Mouse (Mus musculus): ENCODE measurements around the gene Vmn1r192.
"Not testable (repeated sequence)": the region's sequence is repeated elsewhere in the genome, so short reads cannot be mapped to it uniquely, and the experiment has no call there.

Vmn1r192 gene

DNA sequence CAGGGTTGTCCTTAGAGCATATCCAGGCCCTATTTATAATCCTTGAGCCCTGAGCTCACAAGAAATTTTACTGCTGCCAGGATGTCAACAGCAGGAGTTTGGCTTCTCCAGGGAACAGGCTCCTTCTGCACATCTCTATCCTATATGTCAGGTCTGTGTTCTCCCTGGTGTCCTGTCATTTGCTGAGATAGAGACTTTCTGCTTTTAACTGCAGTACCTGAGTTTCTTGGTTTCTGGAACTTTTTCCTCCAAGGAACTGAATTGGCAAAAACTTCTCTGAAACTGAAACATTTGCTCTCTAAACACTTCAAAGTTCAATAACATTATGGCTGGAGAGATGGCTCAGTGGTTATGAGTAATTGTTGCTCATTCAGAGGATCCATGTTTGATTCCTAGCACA is at the start of gene Vmn1r192:
Gene Vmn1r192, minus strand, starts transcription at position 101 of the 400 bp plus-strand sequence.
- DNase-seq (ENCODE audit: low read depth) = no peak

DNA sequence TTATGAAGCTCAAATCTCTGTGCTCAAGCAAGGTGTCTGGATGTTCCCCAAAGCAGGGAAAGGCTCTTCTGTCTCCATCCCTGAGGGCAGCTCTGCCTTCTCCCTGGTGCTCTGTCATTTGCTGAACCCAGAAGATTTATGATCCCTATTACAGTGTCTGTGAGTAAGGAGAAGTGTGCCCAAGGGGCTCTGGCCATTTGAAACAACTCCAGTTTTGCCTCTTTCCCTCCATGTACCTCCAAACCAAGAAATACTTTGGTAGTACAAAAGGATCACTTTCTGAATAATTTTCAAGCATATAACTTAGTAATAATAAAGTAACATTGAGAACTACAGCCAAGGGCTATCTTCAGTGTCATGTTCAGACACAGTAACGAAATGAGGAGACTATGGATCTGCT is 32.1 kb upstream of the Vmn1r192 start, which contains the start of gene Vmn1r193:
Gene Vmn1r193, minus strand, starts transcription at position 101 of the 400 bp plus-strand sequence.
- not testable (repeated sequence) for DNase-seq (ENCODE audit: low read depth)

DNA sequence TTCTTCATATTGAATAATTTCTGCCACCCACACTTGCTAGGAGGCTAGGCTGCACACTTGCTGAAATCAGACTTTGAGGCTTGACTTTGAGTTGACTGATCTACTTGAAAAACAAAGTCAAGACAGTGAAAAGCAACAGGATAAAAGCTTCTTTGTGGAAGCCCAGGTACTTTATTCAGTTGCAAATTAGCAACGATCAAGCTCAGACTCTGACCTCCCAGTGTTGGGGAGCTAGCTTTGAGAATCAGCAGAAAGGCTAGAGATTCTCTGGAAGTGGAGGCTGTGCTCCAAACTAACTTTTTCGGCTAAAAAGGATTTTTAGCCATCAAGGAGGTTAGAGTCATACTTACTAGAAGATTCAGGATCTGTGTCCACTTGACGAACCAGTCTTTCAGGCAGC is 1.8 kb upstream of the Vmn1r192 start:
- DNase-seq (ENCODE audit: low read depth) = not testable (repeated sequence)

DNA sequence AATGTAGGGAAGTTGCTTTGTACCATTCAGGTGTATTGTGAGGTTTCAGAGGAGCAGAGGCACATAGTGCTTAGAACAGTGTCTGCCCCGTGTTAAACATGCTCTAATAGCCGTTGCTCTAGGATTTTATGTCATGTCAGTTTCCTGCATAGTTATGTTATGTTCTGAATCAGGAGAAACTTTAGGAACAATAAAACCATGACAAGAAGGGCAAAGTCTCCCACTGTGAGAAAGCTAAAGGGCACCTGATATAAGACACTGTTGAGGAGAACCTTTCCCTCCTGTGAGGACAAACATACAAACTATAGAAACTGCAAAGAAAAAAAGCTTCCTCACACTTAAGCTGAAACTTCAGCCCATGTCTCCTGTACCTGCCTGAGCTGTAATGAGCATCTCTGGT is 556 bp downstream of the Vmn1r192 start:
- no peak for DNase-seq (ENCODE audit: low read depth)

DNA sequence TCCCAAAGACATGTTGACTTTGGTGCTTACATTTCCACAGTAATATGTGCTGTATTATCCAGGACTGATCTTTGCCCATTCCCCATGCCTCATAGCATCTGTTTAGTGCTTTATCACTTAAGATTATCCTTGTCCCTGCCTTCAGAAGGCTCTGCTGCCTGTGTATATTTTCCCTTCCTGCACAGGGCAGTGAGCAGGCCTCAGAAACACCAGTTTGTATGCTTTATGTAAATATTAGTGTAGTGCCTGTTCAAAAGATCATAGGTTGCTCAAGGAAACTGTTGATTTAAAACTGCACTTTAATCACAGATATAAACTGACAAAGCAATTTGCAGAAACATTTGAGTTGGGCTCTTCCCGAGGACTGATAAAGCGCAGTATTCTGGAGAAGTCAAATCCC is 1.6 kb downstream of the Vmn1r192 start:
- no peak for DNase-seq (ENCODE audit: low read depth)

DNA sequence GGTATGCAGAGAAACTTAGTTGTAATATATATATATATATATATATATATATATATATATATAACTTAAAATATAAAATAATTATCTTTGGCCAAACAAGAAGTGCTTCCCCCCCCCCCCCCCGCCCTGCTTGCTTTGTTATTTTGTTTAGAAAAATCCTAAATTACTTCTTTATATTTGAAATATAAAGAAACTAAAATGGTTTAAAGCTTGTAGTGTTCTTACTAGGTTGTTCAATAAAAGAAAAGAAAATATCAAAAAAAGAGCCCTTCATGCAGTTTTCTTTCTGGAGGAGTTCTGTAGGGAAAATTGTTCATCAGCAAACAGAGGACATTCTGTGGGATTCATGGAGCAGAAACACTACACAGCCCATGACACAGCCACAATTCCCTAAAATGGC is 7.1 kb downstream of the Vmn1r192 start, which contains the start of gene Vmn1r191:
Gene Vmn1r191, minus strand, starts transcription at position 101 of the 400 bp plus-strand sequence.
- no peak for DNase-seq (ENCODE audit: low read depth)

DNA sequence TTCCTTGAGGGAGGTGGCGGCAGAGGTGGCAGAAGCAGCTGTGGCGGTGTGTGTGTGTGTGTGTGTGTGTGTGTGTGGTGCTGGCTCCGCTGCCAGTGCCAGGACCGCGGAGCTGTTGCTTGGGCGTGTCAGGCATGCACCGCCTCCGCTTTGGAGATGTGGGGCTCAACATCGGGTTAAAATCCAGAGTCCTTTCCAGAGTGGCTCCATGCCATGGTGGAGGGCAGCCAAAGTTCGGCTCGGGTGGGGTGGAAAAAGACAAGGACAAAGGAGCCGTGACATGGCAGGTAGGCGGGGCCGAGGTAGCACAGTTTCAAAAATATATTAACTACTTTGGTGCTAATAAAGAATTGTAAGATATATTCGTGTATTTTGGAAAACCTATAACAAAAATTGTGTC is 22.5 kb downstream of the Vmn1r192 start:
- DNase-seq (ENCODE audit: low read depth) = no peak

DNA sequence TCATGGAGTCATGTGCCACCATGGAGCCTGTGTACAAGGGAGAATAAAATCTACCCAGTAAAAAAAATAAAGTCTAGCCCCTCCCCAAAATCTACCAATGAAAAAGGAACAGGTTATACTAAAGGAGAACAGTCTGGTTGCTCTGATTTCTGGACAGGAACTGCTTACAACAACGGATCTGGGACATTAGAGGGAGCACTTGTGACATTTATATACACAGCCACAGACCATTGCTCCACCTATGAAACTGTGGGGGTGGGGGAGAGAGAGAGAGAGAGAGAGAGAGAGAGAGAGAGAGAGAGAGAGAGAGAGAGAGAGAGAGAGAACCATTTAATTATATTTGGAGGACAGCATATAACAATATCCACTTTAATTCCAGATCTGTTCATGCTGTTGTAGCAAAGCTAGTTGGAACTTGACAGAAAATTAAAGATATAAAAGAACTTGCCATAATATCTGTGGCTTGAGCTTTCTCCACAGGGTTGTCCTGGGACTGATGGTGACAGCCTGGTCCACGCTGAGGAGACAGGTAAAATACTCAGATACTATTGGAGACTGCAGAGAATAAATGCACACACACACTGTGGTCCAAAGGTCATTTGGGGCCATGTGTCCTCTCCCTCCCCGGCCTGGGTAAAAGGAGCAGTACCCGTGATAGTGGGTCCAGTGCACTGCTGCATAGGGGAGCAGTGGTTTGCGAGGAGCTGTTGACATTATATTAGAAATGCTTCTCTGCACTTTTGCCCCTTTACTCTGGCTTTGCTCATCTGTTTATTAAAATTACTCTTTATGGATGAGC is 54.2 kb downstream of the Vmn1r192 start:
- not testable (repeated sequence) for DNase-seq (ENCODE audit: low read depth)
